Mouse (Mus musculus) stomach, postnatal 0 days (tissue): ENCODE results near the gene Abhd14b.

Experiments
- CTCF ChIP-seq: IDR thresholded peaks from 2 replicates; pipeline ENCODE4 v1.5.1; 2016; ENCODE audit warnings: antibody characterized with exemption, low read depth, mild to moderate bottlenecking, moderate library complexity
- EP300 ChIP-seq: optimal IDR thresholded peaks from 2 replicates; pipeline ENCODE3; 2016; ENCODE audit warnings: antibody characterized with exemption

DNA sequence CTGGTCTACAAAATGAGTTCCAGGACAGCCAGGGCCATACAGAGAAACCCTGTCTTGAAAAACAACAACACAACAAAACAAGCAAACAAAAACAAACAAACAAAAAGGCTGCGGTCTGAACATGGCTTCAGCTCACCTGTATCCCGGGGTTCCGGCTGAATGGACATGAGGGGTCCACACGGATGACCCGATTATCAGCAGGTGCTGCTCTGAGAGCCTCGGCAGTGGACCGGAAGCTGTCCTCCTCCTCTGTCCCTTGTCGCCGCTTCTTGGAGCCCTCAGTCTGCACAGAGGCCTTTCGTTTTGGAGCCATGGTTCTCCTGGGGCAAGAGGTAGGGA, 28.4 kb downstream of the Abhd14b start, which contains the start of gene Rrp9:
- TF ChIP-seq CTCF, result no peak
- no peak for TF ChIP-seq EP300
